Mouse (Mus musculus) embryonic fibroblast, embryonic 13.5 days (primary cell): ENCODE measurements at regions not wholly inside any gene's neighbourhood (a gene's known extent, or its start where the extent isn't known, plus 50 kb on each side); places are given as distances from the start of the nearest gene placed in this dataset.

Source experiments
- H3K27ac ChIP-seq: 2 replicates; pipeline ENCODE4 v1.5.1; 2012; ENCODE audit warnings: low read length, control low read depth, inconsistent platforms; ENCODE audit not compliant: insufficient read depth
- H3K4me1 ChIP-seq: 2 replicates; pipeline ENCODE4 v1.6.1; 2011; ENCODE audit warnings: low read length; ENCODE audit not compliant: control insufficient read depth, insufficient read depth
- H3K4me3 ChIP-seq: 2 replicates; pipeline ENCODE4 v1.5.1; 2011; ENCODE audit warnings: mild to moderate bottlenecking, control low read depth, low read length; ENCODE audit not compliant: insufficient read depth
- CTCF ChIP-seq: IDR thresholded peaks from 2 replicates; pipeline ENCODE4 v1.5.1; 2011; ENCODE audit warnings: mild to moderate bottlenecking, control low read depth, low read length, moderate library complexity, borderline replicate concordance; ENCODE audit not compliant: insufficient read depth
- POLR2A ChIP-seq: IDR thresholded peaks from 2 replicates; pipeline ENCODE4 v1.6.1; 2011; ENCODE audit warnings: low read depth, mild to moderate bottlenecking, control low read depth, low read length, moderate library complexity

DNA sequence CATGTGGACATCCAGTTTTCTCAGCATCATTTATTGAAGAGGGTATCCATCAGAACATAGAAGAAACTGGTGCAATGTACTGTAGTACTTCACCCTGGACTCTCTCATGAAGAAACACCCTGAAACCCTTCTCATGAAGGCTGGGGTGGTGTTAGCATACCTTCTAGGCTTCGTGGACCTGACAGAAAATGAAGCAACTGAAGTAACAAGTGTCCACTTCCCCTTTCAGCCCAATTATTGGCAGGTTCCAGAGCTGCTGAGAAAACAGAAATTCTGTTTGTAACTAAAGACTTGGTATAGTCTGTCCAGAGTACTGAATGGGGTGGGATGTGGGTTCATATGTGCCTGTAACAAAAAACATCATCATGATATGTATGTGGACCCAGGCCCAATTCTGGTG lies 231.4 kb upstream of the Fggy start:
- no peak overlapping the region for H3K4me3 ChIP-seq
- no peaks in the 10 kb centered on the region for H3K4me1 ChIP-seq
- H3K27ac ChIP-seq, result no peak overlapping the region
- TF ChIP-seq POLR2A, result no peak
- no peak for TF ChIP-seq CTCF

DNA sequence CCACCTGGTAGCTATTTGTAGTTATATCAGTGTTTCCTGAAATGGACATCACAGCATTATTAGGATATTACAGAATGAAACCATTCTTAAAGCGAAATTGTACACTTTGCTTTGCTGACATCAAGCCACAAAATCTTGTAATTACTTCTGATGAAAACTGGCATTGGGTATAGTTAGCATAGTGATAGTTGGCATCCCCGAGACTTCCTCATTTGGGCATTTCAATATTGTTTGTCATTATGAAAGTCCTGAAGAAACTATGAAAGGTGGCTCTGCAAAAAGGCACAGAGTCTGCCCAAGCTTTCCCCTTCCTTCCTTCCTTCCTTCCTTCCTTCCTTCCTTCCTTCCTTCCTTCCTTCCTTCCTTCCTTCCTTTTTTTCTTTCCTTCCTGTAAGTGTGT lies 217.5 kb upstream of the Fggy start:
- no peak overlapping the region for H3K27ac ChIP-seq
- TF ChIP-seq CTCF (no peak), POLR2A (no peak)
- no peaks in the 10 kb centered on the region for H3K4me1 ChIP-seq
- no peak overlapping the region for H3K4me3 ChIP-seq

DNA sequence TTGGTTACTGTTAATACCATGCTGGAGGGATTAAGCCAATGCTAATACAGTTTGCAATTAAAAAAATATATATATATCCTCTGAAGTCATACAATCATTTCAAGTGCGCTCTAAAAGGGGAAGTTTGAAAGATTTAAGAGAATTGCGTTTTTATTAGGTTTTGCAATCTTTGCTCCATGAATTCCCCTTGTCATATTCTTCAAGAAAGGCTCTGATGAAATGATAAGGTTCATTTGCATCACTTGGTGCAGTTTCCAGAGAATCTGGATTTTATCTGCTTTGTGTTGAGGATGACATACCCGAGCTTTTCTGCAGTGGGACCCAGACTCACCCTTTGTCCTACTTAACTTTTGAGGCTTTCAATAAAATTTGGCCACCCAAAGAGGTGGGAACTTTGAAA lies 216.4 kb upstream of the Fggy start:
- H3K4me3 ChIP-seq, result no peak overlapping the region
- TF ChIP-seq CTCF (no peak), POLR2A (no peak)
- H3K4me1 ChIP-seq, result no peaks in the 10 kb centered on the region
- H3K27ac ChIP-seq, result no peak overlapping the region

DNA sequence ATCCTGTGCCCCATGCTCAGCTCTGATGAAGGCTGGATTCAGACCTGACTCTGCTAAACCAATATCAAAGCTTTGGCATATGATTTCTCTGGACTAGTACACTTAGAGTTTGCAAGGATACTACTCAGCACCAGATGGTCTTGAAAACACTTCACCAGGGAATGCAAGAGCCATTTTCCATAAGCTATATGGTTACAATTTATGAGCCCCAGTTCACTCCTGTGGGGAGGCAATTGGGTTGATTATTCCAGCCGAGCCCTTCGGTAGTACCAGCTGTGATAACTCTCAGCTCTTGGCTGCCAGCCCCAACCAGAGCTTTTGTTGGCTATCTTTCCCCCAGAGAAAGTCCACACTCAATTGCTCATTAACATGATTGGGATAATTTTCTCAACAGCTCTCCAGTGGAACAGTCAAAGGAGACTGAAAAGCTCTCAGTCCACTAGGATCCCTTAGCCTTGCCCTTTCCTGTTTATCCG lies 210.5 kb upstream of the Fggy start:
- Histone ChIP-seq H3K27ac (no peak overlapping the region), H3K4me1 (no peaks in the 10 kb centered on the region), H3K4me3 (no peak overlapping the region)
- TF ChIP-seq CTCF (no peak), POLR2A (no peak)

DNA sequence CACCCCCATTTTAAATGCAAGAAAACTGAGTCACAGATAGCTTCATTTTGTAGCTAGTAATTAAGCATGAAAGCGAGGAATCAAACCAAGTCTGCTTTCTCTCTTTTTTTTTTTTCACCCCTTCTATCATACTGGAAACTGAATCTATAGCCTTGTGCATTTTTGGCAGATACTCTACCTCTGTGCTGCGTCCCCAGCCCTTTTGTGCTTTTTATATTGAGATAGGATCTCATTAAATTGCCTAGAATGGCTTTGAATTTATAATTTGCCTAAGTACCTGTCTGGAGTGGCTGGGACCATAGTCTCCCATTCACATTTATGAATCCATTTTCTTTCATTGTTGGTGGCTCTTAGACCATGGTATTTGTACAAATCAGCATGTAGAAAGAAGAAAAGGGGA lies 209.9 kb upstream of the Fggy start:
- no peak overlapping the region for H3K27ac ChIP-seq
- no peak for TF ChIP-seq POLR2A
- TF ChIP-seq CTCF, result no peak

DNA sequence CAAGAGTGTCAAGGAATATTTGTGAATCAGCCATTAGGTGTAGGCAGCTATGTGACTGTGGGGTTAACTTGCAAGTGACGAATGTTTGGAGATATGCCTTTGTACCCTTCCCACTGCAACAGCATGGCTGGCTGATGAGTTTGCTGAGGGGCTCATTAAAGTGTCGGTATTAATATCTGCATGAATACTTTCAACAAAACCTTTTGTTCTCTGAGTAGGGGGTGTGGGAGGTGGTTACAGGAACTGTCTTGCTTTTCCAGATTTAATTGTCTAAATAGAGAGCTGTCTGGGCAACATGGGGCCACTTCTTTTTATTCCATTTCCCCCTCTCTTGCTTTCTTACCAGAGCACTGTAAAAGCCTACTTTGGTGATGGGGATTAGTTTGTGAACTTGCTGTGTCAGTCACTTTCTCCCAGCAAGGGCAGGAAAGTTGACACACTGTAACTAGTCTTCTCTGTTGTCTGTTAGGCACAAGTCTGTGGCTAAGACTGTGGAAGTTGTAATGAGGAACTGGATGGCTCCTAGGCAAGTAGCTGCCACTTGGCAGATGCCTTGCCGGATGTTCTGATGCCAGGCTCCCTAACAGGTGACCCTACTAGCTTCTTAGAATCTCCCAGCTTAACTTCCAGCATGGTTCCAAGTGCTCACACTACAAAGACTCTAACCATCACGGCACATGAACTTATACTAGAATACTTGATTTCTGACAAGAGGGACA lies 208.7 kb upstream of the Fggy start:
- H3K4me1 ChIP-seq, result no peaks in the 10 kb centered on the region
- no peak overlapping the region for H3K4me3 ChIP-seq
- TF ChIP-seq CTCF, result no peak
- TF ChIP-seq POLR2A, result no peak
- no peak overlapping the region for H3K27ac ChIP-seq

More for the DNA sequence above, 209.9 kb upstream of the Fggy start:
- Histone ChIP-seq H3K4me1 (no peaks in the 10 kb centered on the region), H3K4me3 (no peak overlapping the region)

DNA sequence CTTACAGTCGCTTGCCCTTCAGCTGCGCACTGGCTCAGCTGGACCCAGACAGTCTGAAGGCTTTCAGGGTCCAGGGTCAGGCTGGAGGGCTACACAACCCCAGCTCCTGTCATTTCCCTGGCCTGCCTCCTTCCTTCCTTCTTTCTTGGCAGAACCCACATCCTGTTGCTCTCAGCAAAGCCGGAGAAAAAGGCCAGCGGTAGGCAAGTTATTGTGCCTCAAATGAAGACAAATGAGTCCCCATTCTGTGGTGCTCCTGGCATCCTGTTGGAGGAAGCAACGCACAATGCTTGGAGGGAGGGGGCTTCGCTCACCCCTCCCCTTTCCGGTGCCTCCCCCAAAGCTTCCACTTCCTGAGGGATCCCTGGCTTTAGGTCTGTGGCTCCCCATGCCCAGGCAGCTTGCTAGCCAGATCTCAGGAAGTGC lies 203.4 kb upstream of the Fggy start:
- Histone ChIP-seq H3K27ac (no peak overlapping the region), H3K4me3 (no peak overlapping the region), H3K4me1 (no peaks in the 10 kb centered on the region)
- no peak for TF ChIP-seq CTCF
- no peak for TF ChIP-seq POLR2A

DNA sequence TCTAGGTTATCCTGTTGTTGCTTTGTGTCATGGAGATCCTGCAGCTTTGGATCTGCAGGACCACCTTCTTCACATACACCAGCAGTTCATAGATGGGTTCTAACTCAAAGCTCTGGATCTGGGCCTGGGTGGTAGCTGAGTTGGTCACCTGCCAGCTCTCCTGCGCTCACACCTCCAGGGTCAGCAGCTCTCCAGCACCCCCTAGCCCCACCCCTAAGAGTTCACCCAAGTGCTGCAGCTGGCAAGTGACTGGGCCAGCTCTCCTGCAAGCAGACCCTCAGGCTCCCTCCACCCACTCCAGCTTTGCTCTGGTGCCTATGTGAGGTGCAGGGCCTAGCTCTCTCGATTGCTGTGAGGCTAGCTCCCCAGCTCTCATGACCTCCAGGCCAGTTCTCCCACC lies 198.6 kb upstream of the Fggy start:
- TF ChIP-seq CTCF (no peak), POLR2A (no peak)
- Histone ChIP-seq H3K27ac (no peak overlapping the region), H3K4me1 (no peaks in the 10 kb centered on the region), H3K4me3 (no peak overlapping the region)

DNA sequence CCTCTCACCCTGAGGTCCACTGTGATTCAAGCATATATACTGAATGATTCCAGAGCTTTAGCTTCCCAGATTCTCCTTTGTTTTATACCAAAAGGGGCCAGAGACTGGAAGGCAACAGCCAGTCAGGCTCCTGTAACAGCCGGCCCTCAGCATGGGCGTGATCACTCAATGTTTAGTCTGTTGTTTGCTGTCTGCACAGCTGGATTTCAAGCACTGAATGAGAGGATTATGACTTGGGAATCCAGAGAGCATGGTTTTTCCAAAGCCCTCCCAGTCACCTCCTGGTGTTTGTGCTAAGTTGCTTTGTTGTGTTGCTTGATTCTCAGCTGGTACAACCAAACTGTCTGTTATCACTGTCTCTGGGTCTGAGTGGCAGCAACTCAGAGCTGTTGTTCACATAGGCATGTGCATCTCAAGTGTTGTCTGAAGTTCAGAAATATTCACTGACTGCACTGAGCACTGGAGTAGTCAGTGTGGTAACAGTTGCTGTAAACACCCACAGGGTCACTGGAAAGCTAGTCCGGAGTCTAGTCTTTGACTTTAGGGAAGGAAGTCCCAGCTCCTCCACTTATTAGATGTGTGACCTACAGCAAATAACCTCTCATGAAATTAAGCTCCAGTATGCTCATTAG lies 196.9 kb upstream of the Fggy start:
- no peaks in the 10 kb centered on the region for H3K4me1 ChIP-seq
- H3K4me3 ChIP-seq, result no peak overlapping the region
- no peak for TF ChIP-seq POLR2A
- no peak for TF ChIP-seq CTCF
- H3K27ac ChIP-seq, result no peak overlapping the region

DNA sequence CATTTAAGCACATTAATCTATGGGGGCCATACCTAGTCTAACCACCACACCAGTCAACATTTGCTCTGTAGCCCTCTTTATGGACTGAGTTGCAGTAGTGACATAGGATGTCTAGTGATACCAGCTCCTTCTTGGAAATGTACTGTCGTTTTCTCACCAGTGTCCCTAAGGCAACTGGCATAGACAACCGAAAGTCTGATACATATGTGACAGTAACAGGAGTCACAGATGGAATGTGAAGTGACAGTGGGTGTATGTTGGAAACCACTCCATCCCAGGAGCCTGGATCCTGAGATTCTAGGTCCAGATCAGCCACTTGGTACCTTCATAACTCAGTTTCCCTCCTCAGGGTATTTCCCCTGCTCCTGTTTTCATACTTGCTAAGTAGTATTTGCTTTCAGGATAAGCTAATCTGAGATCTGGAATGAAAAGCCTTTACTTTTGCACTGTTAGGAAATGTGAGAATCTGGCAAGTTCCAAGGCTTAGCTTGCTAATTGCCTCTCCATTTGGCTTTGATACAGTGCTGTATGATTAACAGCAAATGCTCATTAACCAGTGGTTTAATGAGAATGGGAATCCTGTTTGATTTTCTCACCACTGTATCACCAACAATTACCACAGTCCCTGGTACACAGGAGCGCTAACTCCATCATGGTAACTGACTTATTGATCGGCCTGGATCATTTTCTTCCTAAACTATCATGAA lies 192.8 kb upstream of the Fggy start:
- H3K4me3 ChIP-seq, result no peak overlapping the region
- no peaks in the 10 kb centered on the region for H3K4me1 ChIP-seq
- TF ChIP-seq CTCF (no peak), POLR2A (no peak)
- H3K27ac ChIP-seq, result no peak overlapping the region
